Mouse (Mus musculus) liver, postnatal 0 days (tissue): ENCODE results near the gene Mtcl1. TPM values are rescaled to one million over a fixed set of nuclear protein-coding genes. Genes with fewer than 3 reads are reported as not detected.

Source experiments
- ATAC-seq: fragments of 200-750 bp; cut with Nextera tagmentation; 2 replicates; pipeline ENCODE4 v1.8.0; 2017; ENCODE audit warnings: mild to moderate bottlenecking, moderate library complexity
- DNase-seq: peaks from one replicate; pipeline ENCODE4 v3.0.0-alpha.2; 2016
- H3K27ac ChIP-seq: fragments of 300-500 bp; sonication (generic); 2 replicates; pipeline ENCODE4 v1.5.1; 2014; ENCODE audit warnings: antibody characterized with exemption, moderate library complexity, mild to moderate bottlenecking, low read depth
- H3K27me3 ChIP-seq: fragments of 300-500 bp; sonication (generic); 2 replicates; pipeline ENCODE4 v1.6.1; 2014; ENCODE audit warnings: low read length, control low read depth, mixed read lengths; ENCODE audit not compliant: insufficient read depth
- H3K36me3 ChIP-seq: fragments of 300-500 bp; sonication (generic); replicated peaks from 2 replicates; pipeline ENCODE4 v1.6.1; 2014; ENCODE audit warnings: mild to moderate bottlenecking, control low read depth, low read length, moderate library complexity, mixed read lengths; ENCODE audit not compliant: insufficient read depth
- H3K4me1 ChIP-seq: fragments of 300-500 bp; sonication (generic); 2 replicates; pipeline ENCODE4 v1.6.1; 2014; ENCODE audit warnings: antibody characterized with exemption, mild to moderate bottlenecking, control low read depth; ENCODE audit not compliant: insufficient read depth
- H3K4me2 ChIP-seq: fragments of 300-500 bp; sonication (generic); 2 replicates; pipeline ENCODE4 v1.6.1; 2014; ENCODE audit warnings: low read depth, mild to moderate bottlenecking, low read length, moderate library complexity, mixed read lengths
- H3K4me3 ChIP-seq: fragments of 300-500 bp; sonication (generic); 2 replicates; pipeline ENCODE4 v1.5.1; 2014; ENCODE audit warnings: low read depth, low read length
- H3K9ac ChIP-seq: fragments of 300-500 bp; sonication (generic); replicated peaks from 2 replicates; pipeline ENCODE4 v1.6.1; 2014; ENCODE audit warnings: mild to moderate bottlenecking, moderate library complexity
- H3K9me3 ChIP-seq: fragments of 300-500 bp; sonication (generic); 2 replicates; pipeline ENCODE4 v1.6.1; 2016; ENCODE audit warnings: mild to moderate bottlenecking, control low read depth, low read length, mixed read lengths
- CTCF ChIP-seq: sonication (generic); IDR thresholded peaks from 2 replicates; pipeline ENCODE4 v1.5.1; 2016; ENCODE audit warnings: antibody characterized with exemption, low read depth
- EP300 ChIP-seq: IDR thresholded peaks from 2 replicates; pipeline ENCODE4 v1.6.1; 2016; ENCODE audit warnings: antibody characterized with exemption, low read depth, mild to moderate bottlenecking
- WGBS: fragments of 180-500 bp; shearing (Covaris S2); extraction: QIAGEN DNeasy Blood & Tissue Kit; methylation state at CpG from one replicate; pipeline ENCODE4 v1.1.7; 2014; ENCODE audit not compliant: insufficient replicate concordance; 5-methylcytosine and 5-hydroxymethylcytosine counted together
- polyA plus RNA-seq: library from polyadenylated mRNA; unstranded; fragments of >200 nt; fragmentation: Nextera tagmentation; extraction: Ambion mirVana; gene quantifications from 2 replicates; pipeline ENCODE4 v1.2.1, GENCODE M21; 2015

Gene Mtcl1
- polyA plus RNA-seq, 1 experiment from 2014 or later = 0.14 TPM

- H3K4me2 ChIP-seq = no peak overlapping the region
- WGBS = 79% methylated on average over 20 of the region's 26 CpGs
Measured at GRCm38 (mm10) chr17:66364525-66365292, 84.8 kb downstream of the Mtcl1 start.

GRCm38 (mm10) chr17:66363852-66364524 is 85.6 kb downstream of the Mtcl1 start:
- Histone ChIP-seq H3K27me3 (no peaks in the 10 kb centered on the region), H3K4me1 (no peaks in the 10 kb centered on the region; the same call in 1 of the 2 replicates), H3K27ac (no peak overlapping the region), H3K9me3 (no peaks in the 10 kb centered on the region), H3K4me2 (no peak overlapping the region), H3K36me3 (no peaks in the 10 kb centered on the region), H3K4me3 (no peak overlapping the region), H3K9ac (no peak overlapping the region)
- DNase-seq (no peak), ATAC-seq (no peak)
- 89% methylated on average over 32 of the region's 36 CpGs for WGBS
- TF ChIP-seq CTCF (no peak), EP300 (no peak)

More at GRCm38 (mm10) chr17:66364525-66365292, 84.8 kb downstream of the Mtcl1 start:
- DNase-seq (no peak), ATAC-seq (no peak)
- H3K9me3 ChIP-seq = no peaks in the 10 kb centered on the region
- H3K9ac ChIP-seq = no peak overlapping the region
- H3K27me3 ChIP-seq = no peaks in the 10 kb centered on the region
- H3K36me3 ChIP-seq = no peaks in the 10 kb centered on the region
- TF ChIP-seq CTCF = no peak
- TF ChIP-seq EP300 = no peak
- no peaks in the 10 kb centered on the region; the same call in 1 of the 2 replicates for H3K4me1 ChIP-seq
- H3K4me3 ChIP-seq = no peak overlapping the region
- no peak overlapping the region for H3K27ac ChIP-seq

- DNase-seq (no peak), ATAC-seq (no peak)
- H3K36me3 ChIP-seq = no peaks in the 10 kb centered on the region
- 75% methylated on average over 15 of the region's 15 CpGs for WGBS
- no peaks in the 10 kb centered on the region; the same call in 1 of the 2 replicates for H3K4me1 ChIP-seq
- H3K4me2 ChIP-seq = no peak overlapping the region
- no peak overlapping the region for H3K27ac ChIP-seq
- H3K9ac ChIP-seq = no peak overlapping the region
- H3K9me3 ChIP-seq = no peaks in the 10 kb centered on the region
- TF ChIP-seq EP300 = no peak
- no peak for TF ChIP-seq CTCF
- H3K4me3 ChIP-seq = no peak overlapping the region
- H3K27me3 ChIP-seq = no peaks in the 10 kb centered on the region
Measured at GRCm38 (mm10) chr17:66362287-66363016, 87.1 kb downstream of the Mtcl1 start.

GRCm38 (mm10) chr17:66358026-66358978 is 91.2 kb downstream of the Mtcl1 start:
- H3K27me3 ChIP-seq = no peaks in the 10 kb centered on the region
- 66% methylated on average over 27 of the region's 27 CpGs for WGBS
- DNase-seq (no peak), ATAC-seq (no peak)
- no peaks in the 10 kb centered on the region for H3K36me3 ChIP-seq
- TF ChIP-seq EP300 (no peak), CTCF (no peak)
- H3K27ac ChIP-seq = no peak overlapping the region
- H3K9ac ChIP-seq = no peak overlapping the region
- no peaks in the 10 kb centered on the region for H3K4me1 ChIP-seq
- H3K4me2 ChIP-seq = no peak overlapping the region
- H3K4me3 ChIP-seq = no peak overlapping the region
- H3K9me3 ChIP-seq = no peaks in the 10 kb centered on the region

- peaks cover 9% of the 10 kb centered on the region for H3K4me1 ChIP-seq
- no peaks in the 10 kb centered on the region for H3K36me3 ChIP-seq
- DNase-seq = no peak
- H3K9ac ChIP-seq = no peak overlapping the region
- 67% methylated on average over 9 of the region's 9 CpGs for WGBS
- H3K4me3 ChIP-seq = no peak overlapping the region
- no peaks in the 10 kb centered on the region for H3K27me3 ChIP-seq
- H3K9me3 ChIP-seq = no peaks in the 10 kb centered on the region
- no peak for ATAC-seq
- no peak overlapping the region for H3K27ac ChIP-seq
- TF ChIP-seq CTCF (no peak), EP300 (no peak)
- no peak overlapping the region for H3K4me2 ChIP-seq
Measured at GRCm38 (mm10) chr17:66357171-66358025, 92.2 kb downstream of the Mtcl1 start.
